Mouse (Mus musculus) brain, embryonic 14.5 days (tissue): ENCODE measurements around the gene Ccl9.

ENCODE experiments used
- CTCF ChIP-seq: fragments of 200-500 bp; IDR thresholded peaks from 2 replicates; pipeline ENCODE4 v1.5.1; 2012; ENCODE audit warnings: inconsistent platforms, mild to moderate bottlenecking, moderate library complexity, borderline replicate concordance; ENCODE audit not compliant: insufficient read depth, insufficient read length; ENCODE audit errors: extremely low read depth
- POLR2A ChIP-seq: fragments of 200-500 bp; IDR thresholded peaks from 2 replicates; pipeline ENCODE4 v1.6.1; 2012; ENCODE audit warnings: mild to moderate bottlenecking, inconsistent platforms, borderline replicate concordance; ENCODE audit not compliant: poor library complexity, insufficient read depth, insufficient read length, severe bottlenecking; ENCODE audit errors: extremely low read depth

GRCm38 (mm10) chr11:83605535-83605934 lies 27.1 kb upstream of the Ccl9 start:
- no peak for TF ChIP-seq CTCF
- no peak for TF ChIP-seq POLR2A
